Mouse (Mus musculus) mature B cell (primary cell): ENCODE results near the gene Spem2.

Source experiments
- in situ Hi-C: fragments of 300-500 bp; cut with MboI; formaldehyde crosslinking; loops from 2 replicates; pipeline ENCODE4 v1.14.3; 2019

Gene Spem2

DNA sequence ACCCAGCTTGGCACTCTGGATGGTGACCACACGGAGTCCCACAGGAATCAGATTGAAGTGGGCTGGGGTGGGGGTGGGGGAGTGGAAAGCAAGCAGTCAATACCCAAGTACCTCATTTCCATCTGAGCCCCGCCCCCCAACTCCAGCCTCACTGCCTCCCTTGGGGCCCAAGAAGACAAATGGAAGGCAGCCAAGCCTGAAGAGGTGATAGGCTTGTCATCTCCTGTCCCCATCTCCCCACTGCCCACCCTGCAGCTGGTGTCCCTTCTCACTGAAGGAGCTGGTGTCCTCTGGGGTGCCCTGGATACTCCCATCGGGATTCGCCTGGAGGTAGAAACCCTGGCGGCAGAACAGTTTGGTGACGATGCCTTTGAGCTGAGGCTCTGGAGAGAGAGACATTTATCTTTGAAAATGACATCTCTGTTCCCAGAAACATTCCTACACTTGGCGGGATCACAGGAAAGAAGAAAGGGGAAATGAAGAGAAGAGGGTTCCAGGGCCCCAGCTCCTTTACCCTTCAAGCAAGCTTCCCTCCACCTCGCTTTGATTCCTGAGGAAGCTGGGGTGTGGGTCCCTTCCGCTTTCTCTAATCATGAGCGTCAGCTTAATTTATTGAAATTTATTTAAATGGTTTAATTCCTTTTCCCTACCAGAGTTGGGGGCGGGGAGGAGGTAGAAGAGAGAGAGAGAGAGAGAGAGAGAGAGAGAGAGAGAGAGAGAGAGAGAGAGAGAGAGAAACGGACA lies 18.7 kb downstream of the Spem2 start:
- in situ Hi-C loops, result loop anchor here (5.0 kb wide), 1 partner anchor 42 kb away; the partner anchor contains the start of gene Polr2a

DNA sequence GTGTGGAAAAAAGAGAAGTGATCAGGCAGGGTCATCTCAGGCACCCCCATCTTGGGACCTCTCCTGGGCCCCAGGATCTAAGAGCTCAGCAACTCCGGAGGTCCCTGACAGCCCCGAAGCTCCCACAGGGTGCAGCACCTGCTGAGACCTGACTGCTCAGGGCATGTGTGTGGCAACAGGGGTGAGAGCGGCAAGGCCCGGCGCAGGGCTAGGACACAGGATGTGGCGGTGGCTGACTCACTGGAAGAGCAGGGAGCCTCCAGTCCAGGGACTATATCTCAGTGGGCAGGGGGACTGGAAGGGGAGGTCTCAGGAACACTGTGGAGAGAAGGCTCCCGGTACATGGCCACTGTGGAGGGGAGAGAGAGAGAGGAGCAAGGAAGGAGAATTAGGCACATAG lies 20.3 kb downstream of the Spem2 start:
- in situ Hi-C loops, result loop anchor here (5.0 kb wide), 1 partner anchor 41 kb away; the partner anchor contains the start of gene Polr2a

DNA sequence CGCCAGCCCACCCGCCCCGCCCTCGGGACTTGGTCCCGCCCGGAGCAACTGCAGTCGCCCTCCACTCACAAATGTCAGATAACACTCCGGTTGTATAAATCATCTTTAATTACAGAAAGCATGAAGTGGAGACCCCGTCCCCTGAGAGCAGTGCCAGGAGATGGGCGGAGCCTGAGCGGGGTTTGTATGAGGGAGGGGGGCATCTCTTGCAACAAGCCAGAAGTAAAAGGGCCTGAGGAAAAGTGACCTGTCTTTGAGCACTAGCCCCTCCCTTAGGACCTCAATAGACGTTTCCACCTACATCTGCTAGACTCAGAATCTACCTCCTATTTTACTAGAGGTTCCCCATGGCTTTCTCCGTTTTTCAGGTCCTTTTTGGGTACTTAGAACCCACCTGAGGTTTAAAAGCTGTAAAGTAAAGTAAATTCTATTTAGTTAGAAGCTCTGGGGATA lies 22.3 kb downstream of the Spem2 start:
- in situ Hi-C loops, result loop anchor here (5.0 kb wide), 1 partner anchor 39 kb away; the partner anchor contains the start of gene Polr2a

DNA sequence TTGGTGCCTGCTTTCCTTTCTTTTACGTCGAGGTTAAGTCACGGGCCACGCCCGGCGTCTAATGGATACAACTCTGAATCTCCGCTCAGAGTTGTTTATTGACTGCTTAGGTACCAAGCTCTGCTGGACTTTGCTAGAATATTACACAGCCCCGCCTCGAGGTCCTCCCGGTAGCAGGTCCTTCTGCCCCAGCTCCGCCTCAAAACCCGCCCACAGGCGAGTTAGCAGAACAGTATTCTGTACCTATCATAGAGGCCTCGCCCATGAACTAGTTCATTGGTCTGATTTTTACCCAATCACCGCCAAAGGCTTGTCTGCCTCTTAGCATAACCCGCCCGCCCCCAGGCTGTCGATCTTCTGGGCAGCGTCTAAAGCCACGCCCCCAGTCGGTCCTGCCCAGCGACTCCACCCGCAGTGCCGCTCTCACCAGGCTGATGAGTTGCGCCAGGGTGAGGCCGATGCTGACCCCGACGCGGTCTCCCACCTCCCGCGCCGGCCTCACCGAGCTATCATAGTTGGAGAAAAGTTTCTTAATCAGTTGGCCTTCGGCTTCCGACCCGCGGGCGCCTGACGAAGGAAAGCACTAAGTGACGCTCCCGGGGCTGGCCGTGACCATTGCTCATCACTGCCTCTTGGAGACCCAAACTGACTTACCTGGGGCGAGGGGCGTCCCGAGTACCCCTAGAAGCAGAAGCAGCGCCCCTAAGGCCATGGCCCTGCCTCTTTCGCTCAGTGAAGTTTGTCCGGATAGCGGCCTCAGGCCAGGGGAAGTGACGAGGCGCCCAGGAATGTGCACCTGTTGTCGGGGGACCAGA lies 22.9 kb downstream of the Spem2 start, which contains the start of gene Chrnb1:
Gene Chrnb1 (minus strand): TSS at position 776 of the 815 bp plus-strand sequence.
- in situ Hi-C loops, result loop anchor here (5.0 kb wide), 1 partner anchor 38 kb away; the partner anchor contains the start of gene Polr2a

DNA sequence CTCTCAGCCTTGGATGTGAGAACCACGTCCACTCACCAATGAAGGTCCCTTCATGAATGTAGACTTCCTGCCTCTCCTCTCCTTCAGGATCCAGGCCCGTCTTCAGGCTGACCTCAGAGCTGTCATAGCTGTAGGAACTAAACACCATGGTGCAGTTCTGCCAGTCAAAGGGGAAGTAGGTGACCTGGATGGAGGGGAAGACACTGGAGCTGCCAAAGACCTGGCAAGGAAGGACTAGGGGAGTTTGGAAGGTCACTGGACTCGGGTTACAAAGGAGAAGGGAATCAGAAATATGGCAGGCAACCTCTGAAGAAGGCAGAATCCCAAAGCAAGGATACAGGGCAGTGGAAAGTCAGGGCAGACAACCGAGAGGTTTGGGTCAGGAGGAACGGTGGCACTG lies 24.8 kb downstream of the Spem2 start:
- in situ Hi-C loops, result no loop called here

DNA sequence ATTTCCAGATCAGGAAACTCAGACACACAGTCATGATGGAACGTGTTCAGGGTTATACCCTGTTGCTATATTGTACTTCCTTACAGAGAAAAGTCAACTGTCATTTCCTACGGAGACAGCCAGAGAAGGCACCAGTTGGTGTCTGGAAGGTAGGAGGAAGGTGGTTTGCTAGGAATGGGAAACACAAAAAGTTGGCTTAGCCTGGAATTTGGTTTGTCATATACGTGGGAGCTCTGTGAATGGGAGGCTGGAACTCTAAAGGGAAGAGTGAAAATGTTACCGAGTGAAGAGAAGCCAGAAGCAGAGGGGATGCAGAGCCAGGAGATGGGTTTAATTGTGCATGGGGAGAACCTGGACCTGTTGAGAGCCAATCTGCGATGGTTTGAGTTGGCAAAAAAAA lies 26.8 kb downstream of the Spem2 start:
- in situ Hi-C loops, result no loop called here

DNA sequence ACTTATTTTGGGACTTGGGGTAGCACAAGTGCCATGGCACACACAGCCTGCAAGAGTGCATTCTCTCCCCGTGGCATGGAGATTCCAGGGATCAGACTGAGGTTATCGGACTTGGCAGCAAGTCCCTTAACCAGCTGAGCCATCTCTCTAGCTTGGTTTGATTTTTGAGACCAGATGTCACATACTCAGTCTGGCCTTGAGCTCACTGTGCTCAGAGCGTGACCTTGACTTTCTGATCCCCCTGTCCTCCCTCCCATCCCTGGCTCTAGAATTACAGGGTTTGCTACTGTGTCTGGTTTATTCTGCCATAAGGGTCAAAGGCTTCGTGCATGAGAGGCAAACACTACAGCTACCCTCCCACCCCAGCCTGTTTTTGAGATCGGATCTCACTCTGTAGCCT lies 28.8 kb downstream of the Spem2 start:
- in situ Hi-C loops, result no loop called here

DNA sequence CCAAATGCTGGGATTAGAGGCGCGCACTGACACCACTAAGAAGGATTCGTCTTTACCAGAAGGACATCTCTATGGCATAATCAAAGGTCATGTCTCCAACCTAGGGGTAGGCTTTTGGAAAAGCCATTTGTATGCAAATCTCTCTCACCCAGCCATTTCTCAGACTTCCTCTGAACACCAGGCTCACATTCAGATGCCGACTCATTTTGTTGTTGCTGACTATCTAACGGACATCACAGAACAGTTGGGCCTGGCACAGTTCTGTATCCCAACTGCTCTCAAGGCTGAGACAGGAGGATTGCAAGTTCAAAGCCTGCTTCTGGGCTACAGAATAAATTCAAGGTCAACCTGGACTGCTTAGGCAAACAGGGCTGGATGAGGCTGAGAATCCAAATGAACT lies 31.0 kb downstream of the Spem2 start:
- in situ Hi-C loops, result no loop called here

DNA sequence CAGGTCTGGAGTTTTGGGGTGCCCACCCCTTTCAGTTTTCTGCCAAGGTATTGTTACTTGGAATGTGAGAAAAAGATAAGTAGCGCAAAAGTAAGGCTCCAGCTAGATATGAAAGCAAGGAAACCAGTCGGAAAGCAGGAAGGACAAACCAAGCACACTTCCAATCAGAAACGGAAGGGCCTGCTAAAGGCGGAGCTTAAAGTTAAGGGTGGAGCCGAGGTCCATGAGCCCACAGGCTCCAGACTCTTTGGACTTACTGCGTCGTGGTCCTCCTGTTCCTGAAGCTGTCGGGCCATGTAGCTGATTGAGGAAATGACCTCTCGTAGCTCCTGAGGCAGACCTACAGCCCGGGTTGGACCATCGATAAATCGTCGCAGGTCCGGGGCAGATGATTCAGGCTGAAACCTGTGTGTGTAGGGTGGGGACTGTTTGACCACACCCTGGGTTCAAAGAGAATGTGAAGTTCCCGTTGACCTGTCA lies 33.4 kb downstream of the Spem2 start:
- in situ Hi-C loops, result no loop called here

DNA sequence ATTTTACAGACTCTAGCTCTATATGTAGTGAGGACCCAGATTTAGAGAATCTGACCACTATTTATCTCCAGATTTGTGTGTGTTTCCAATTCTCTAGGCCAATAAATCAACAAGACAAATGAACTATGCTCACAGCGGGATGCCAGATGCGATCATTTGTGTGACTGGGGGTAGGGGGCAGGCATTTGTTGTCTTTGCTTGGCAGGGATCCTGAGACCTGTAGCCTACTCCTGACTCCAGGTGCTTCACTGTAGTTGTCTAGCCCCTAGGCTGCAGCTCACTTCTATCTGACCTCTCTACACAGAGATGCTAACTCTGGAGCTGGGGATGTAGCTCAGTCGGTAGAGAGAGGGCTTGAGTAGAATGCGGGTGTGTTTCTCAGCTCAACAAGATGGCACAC lies 36.4 kb downstream of the Spem2 start:
- in situ Hi-C loops, result no loop called here

DNA sequence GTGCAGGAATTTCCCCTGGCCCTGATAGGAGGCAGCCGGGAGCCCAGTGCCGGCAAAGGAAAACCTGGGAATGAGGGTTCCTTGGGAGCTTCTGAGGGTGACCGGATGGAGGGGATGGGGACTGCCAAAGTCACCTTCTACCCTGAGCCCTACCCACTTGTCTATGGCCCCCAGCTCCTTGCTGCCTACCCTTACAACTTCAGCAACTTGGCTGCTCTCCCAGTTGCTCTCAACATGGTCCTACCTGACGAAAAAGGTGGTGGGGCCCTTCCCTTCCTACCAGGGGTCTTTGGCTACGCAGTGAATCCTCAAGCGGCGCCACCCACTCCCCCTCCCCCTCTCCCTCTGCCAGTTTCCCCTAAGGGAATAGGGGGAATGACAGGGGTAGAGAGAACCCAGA lies 39.3 kb downstream of the Spem2 start:
- in situ Hi-C loops, result no loop called here

DNA sequence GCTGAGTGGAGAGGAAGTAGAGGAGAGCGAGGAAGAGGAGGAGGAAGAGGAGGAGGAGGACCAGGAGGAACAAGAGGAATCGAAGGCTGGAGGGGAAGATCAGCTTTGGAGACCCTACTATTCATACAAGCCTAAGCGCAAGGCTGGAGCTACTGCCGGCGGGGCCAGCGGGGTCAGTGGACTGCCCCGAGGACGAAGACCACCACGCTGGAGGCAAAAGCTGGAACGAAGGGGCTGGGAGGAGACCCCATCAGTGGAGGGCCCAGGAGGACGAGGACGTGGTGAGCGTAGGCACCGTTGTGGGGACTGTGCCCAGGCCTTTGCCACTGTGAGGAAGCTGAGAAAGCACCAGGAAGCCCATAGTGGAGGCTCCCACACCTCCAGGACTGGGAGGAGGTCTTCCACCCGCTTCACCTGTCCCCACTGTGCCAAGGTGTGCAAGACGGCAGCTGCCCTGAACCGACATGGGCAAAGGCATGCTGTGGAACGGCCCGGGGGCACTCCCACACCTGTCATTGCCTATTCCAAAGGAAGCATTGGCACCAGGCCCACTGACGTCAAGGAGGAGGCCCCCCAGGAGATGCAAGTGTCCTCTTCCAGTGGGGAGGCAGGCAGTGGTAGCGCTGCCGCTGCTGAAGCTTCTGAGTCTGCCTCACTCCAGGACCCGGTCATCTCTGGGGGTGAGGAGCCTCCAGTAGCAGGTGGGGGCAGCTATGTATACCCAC lies 39.8 kb downstream of the Spem2 start:
- in situ Hi-C loops, result no loop called here

DNA sequence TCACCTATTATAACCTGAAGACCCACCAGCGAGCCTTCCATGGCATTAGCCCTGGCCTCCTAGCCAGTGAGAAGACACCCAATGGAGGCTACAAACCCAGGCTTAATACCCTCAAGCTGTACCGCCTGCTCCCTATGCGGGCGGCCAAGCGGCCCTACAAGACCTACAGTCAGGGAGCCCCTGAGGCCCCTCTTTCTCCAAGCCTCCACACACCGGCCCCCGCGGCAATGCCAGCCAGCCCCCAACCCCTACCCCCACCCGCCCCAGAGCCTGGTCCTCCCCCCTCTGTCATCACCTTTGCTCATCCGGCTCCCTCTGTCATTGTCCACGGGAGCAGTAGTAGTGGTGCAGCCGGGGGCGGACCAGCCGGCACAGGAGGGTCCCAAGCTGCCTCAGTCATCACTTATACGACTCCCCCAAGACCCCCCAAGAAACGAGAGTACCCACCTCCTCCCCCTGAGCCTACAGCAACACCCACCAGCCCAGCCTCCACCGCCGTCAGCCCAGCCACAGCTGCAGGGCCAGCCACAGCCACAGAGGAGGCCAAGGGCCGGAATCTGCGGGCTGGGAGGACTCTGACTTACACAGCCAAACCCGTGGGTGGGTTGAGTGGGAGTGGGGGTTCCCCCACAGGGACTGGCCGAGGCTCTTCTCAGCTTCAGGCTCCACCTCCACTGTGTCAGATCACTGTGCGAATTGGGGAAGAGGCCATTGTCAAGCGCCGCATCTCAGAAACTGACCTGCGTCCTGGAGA lies 40.6 kb downstream of the Spem2 start:
- in situ Hi-C loops, result no loop called here

DNA sequence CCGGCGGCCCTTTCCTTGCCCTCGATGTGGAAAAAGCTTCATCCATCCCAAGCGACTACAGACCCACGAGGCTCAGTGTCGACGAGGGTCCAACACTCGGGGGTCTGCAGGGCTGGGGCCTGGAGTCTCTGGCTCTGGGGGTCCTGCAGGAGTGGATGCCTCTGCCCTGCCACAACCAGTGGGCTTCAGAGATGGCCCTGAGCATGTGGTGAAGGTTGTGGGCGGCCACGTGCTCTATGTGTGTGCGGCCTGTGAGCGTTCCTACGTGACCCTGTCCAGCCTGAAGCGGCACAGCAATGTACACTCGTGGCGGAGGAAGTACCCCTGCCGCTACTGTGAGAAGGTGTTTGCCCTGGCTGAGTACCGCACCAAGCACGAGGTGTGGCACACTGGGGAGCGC lies 41.8 kb downstream of the Spem2 start:
- in situ Hi-C loops, result no loop called here

DNA sequence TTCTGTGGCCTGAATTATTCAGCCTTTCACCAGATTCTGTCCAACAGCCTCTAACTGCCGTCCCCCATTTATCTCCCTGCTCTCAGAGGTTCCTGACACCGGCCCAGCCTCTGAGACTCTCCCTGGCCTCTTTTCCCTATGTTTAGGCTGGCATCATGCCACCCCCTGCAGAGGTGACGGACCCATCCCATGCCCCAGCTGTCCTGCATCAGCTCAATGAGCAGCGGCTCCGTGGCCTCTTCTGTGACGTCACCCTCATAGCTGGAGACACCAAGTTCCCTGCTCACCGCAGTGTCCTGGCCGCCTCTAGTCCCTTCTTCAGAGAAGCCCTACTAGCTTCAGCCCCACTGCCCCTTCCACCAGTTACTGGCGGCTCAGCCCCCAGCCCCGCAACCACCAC lies 42.5 kb downstream of the Spem2 start:
- in situ Hi-C loops, result no loop called here

DNA sequence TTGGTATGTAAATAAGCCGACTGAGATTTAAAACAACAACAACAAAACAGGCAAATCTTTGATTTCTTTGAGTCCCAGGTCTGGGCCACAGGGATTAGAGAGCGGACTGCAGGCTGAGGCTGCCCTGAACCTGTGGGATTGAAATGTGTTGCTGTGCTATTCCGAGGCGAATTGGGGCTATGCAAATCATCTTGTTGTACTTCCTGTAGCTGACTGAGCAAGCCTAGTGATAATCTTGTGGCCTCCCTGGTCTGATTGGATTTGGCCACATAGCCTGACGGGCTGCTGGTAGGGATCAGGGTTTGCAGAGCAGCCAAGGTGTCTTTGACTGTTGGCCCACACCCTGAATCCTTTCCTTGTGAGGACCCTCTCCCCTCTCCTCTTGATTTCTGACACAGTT lies 43.3 kb downstream of the Spem2 start:
- in situ Hi-C loops, result no loop called here

DNA sequence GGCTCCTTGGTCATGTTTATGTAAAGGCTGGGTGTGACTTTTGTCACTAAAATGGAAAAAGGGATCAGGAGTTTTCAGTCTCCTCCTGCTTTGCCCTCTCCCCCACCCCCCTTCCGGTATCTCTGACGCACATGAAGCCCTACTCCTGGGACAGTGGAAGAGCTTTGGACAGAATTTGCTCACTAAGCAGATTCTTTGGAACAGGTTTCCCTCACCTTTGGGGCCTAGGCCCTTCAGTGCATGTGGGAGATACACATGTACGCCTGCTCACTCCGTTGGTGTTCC lies 50.7 kb downstream of the Spem2 start:
- in situ Hi-C loops, result no loop called here

DNA sequence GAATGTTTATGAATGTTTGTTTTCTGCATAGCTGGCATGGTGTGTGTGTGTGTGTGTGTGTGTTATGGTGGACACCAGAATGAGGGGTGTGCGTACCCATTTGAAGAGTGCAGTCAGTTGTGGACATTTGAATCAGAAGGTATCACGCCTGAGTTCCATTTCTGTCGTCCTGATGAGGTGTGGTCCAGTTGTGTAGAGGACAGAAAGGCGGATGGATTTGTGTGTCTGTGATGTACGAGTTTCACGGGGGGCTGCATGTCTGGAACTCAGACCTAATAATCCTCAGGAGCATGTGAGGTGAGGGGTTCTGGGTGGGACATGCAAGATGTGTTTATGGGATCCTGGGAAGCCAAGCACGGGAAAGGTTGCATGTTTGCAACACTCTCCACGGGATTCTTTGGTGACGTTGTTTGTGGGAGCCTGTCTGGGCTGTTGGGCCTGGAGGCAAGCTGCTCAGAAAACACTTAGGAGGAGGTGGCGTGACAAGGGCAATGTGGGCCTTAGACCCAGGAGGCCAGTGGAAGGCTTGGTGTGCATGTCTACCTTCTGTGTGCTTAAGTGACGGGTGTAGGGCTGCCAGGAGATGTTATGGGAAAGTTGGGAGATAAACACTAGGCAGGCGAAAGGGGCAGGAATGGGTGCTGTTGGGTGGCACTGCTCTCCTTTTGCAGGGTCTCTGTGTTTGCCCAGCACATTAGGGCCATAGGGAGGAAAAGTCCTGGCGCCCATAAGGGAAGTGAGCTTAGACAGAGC lies 51.2 kb downstream of the Spem2 start:
- in situ Hi-C loops, result no loop called here
